Mouse (Mus musculus) hematopoietic stem cell, adult 5-6 weeks (primary cell): ENCODE data around the gene Actl7a. TPM values are rescaled to one million over a fixed set of nuclear protein-coding genes. Genes with fewer than 3 reads are reported as not detected.
A peak's percentile ranks its signal among the peaks of the same experiment; 100 is the strongest.

Experiments used
- ATAC-seq, 2 experiments: fragments of 125-278 bp in 1 of 2; replicated peaks in 1 of 2; 2 replicates each; pipeline ENCODE4 v1.8.0; 2016 to 2017; ENCODE audit warnings: inconsistent platforms in 2 of 2, mild to moderate bottlenecking in 2 of 2, moderate number of reproducible peaks in 2 of 2, low read depth in 1 of 2, moderate TSS enrichment in 1 of 2; ENCODE audit not compliant: low FRiP score in 2 of 2, poor library complexity in 2 of 2, severe bottlenecking in 2 of 2, insufficient read depth in 1 of 2, low TSS enrichment in 1 of 2
- total RNA-seq: library from RNA; stranded (forward); fragments of 172-1452, 232-1000 nt; gene quantifications from 2 replicates; pipeline ENCODE4 v1.2.3, GENCODE M21; 2017

Actl7a gene
- not detected in 2 replicates for total RNA-seq

- ATAC-seq: no peak
Observed at GRCm38 (mm10) chr4:56743363-56744195, at the start of gene Actl7a. Gene Actl7a (plus strand): TSS chr4:56743413.

GRCm38 (mm10) chr4:56696401-56696800, 46.8 kb upstream of the Actl7a start:
- ATAC-seq: no peak

- ATAC-seq: no peak
Observed at GRCm38 (mm10) chr4:56698671-56699070, 44.5 kb upstream of the Actl7a start.

- no peak for ATAC-seq
Observed at GRCm38 (mm10) chr4:56702234-56702633, 41.0 kb upstream of the Actl7a start.

GRCm38 (mm10) chr4:56713155-56713554, 30.1 kb upstream of the Actl7a start:
- no peak for ATAC-seq

- ATAC-seq: no peak
Observed at GRCm38 (mm10) chr4:56716801-56717200, 26.4 kb upstream of the Actl7a start.

GRCm38 (mm10) chr4:56717932-56718331, 25.3 kb upstream of the Actl7a start:
- ATAC-seq: no peak

- ATAC-seq: no peak
Observed at GRCm38 (mm10) chr4:56718573-56719442, 24.4 kb upstream of the Actl7a start.

GRCm38 (mm10) chr4:56719456-56719855, 23.8 kb upstream of the Actl7a start:
- no peak for ATAC-seq

GRCm38 (mm10) chr4:56720403-56720802, 22.8 kb upstream of the Actl7a start:
- ATAC-seq: no peak

- ATAC-seq: 0 out of 4 replicates have a peak, but pooled peaks have one; percentile 32 to 45
Observed at GRCm38 (mm10) chr4:56721469-56721868, 21.7 kb upstream of the Actl7a start.

- ATAC-seq: no peak
Observed at GRCm38 (mm10) chr4:56722346-56722745, 20.9 kb upstream of the Actl7a start.

GRCm38 (mm10) chr4:56723237-56723636, 20.0 kb upstream of the Actl7a start:
- no peak for ATAC-seq

- no peak for ATAC-seq
Observed at GRCm38 (mm10) chr4:56725839-56726238, 17.4 kb upstream of the Actl7a start.

- ATAC-seq: no peak
Observed at GRCm38 (mm10) chr4:56740020-56740485, 3.2 kb upstream of the Actl7a start, which contains the start of gene Gm26657. Gene Gm26657 (plus strand): TSS chr4:56740070.

GRCm38 (mm10) chr4:56740611-56741010, 2.6 kb upstream of the Actl7a start:
- ATAC-seq: no peak

- ATAC-seq: no peak
Observed at GRCm38 (mm10) chr4:56741041-56741493, 2.1 kb upstream of the Actl7a start, which contains the start of gene Actl7b. Gene Actl7b (minus strand): TSS chr4:56741443.

- no peak for ATAC-seq
Observed at GRCm38 (mm10) chr4:56742698-56743097, 515 bp upstream of the Actl7a start.
